Mouse (Mus musculus): Measurements from ENCODE around the gene Mgat1. TPM values are rescaled to one million over a fixed set of nuclear protein-coding genes. Genes with fewer than 3 reads are reported as not detected.

Gene Mgat1
- polyA plus RNA-seq, 2 experiments = 64.7 to 83.7 TPM

DNA sequence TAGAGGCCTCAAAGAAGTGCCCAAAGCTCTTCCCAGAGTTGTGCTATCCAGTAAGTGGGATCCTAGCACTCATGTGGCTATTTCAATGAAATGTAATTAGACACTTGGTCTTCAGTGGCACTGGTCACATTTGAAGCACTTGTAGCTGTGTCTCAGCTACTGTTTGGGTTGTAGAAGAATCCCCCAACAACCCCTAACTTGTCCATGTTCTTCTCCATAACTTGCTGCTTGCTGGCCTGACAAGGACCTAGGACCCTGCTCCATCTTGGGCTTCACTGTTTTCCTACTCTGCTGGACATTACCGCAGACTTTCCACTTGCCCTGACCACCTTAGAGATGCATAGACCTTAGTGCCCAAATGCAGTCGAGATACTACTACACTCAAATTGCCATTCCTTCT, 41.9 kb upstream of the Mgat1 start:
- H3K9me3 ChIP-seq (ENCODE audit: control insufficient read depth, low read length) = no peaks in the 10 kb centered on the region
- no peak for DNase-seq (ENCODE audit: low spot score)
- no peak for ATAC-seq (ENCODE audit: low FRiP score, low read depth)
- TF ChIP-seq POLR2A (IDR thresholded peaks at IDR 0.05; ENCODE audit: borderline replicate concordance, extremely low read depth, insufficient read depth, insufficient read length) = no peak
- peak overlapping the region; percentile 80 for H3K4me2 ChIP-seq (replicated peaks; ENCODE audit: low read depth, low read length, severe bottlenecking)
- H3K36me3 ChIP-seq (ENCODE audit: control insufficient read depth, insufficient read depth, low read length) = peaks cover 9% of the 10 kb centered on the region
- peak overlapping the region; percentile 99; the same call in 1 of the 2 replicates for H3K27ac ChIP-seq (replicated peaks; ENCODE audit: low read depth, low read length)
- H3K9ac ChIP-seq (ENCODE audit: low read depth, low read length, severe bottlenecking) = peak overlapping the region; percentile 99
- WGBS = 45% methylated on average over 2 of the region's 2 CpGs
- H3K27me3 ChIP-seq (ENCODE audit: control insufficient read depth, insufficient read depth, low read length) = no peaks in the 10 kb centered on the region
- peak overlapping the region; percentile 83 for H3K4me3 ChIP-seq (replicated peaks; ENCODE audit: low read length)
- peaks cover 4% of the 10 kb centered on the region for H3K4me1 ChIP-seq (ENCODE audit: control insufficient read depth, insufficient read depth, low read length)

GRCm38 (mm10) chr11:49202523-49203061, 41.4 kb upstream of the Mgat1 start:
- H3K4me1 ChIP-seq (ENCODE audit: control insufficient read depth, insufficient read depth, low read length) = peaks cover 4% of the 10 kb centered on the region
- H3K27ac ChIP-seq (replicated peaks; ENCODE audit: low read depth, low read length) = peak overlapping the region; percentile 99
- no peaks in the 10 kb centered on the region for H3K9me3 ChIP-seq (ENCODE audit: control insufficient read depth, low read length)
- no peaks in the 10 kb centered on the region for H3K27me3 ChIP-seq (ENCODE audit: control insufficient read depth, insufficient read depth, low read length)
- H3K4me2 ChIP-seq (replicated peaks; ENCODE audit: low read depth, low read length, severe bottlenecking) = peak overlapping the region; percentile 80
- H3K36me3 ChIP-seq (ENCODE audit: control insufficient read depth, insufficient read depth, low read length) = peaks cover 14% of the 10 kb centered on the region
- under 1% methylated on average over 10 of the region's 10 CpGs for WGBS
- DNase-seq (ENCODE audit: low spot score) (peak; percentile 21), ATAC-seq (ENCODE audit: low FRiP score, low read depth) (peak; percentile 12; the same call in 1 of the 2 replicates)
- H3K9ac ChIP-seq (ENCODE audit: low read depth, low read length, severe bottlenecking) = peak overlapping the region; percentile 99
- TF ChIP-seq POLR2A (IDR thresholded peaks at IDR 0.05; ENCODE audit: borderline replicate concordance, extremely low read depth, insufficient read depth, insufficient read length) = no peak
- H3K4me3 ChIP-seq (replicated peaks; ENCODE audit: low read length) = peak overlapping the region; percentile 83

GRCm38 (mm10) chr11:49203129-49203768, 40.7 kb upstream of the Mgat1 start, which contains the start of gene Zfp62:
Gene Zfp62 (plus strand): TSS chr11:49203292.
- WGBS = under 1% methylated on average over 26 of the region's 47 CpGs
- Histone ChIP-seq H3K27me3 (ENCODE audit: control insufficient read depth, insufficient read depth, low read length) (no peaks in the 10 kb centered on the region), H3K9ac (ENCODE audit: low read depth, low read length, severe bottlenecking) (peak within 1 kb of the TSS; percentile 99), H3K4me3 (replicated peaks; ENCODE audit: low read length) (peak within 1 kb of the TSS; percentile 83), H3K27ac (replicated peaks; ENCODE audit: low read depth, low read length) (peak within 1 kb of the TSS; percentile 99), H3K4me1 (ENCODE audit: control insufficient read depth, insufficient read depth, low read length) (peaks cover 4% of the 10 kb centered on the region), H3K36me3 (ENCODE audit: control insufficient read depth, insufficient read depth, low read length) (peaks cover 14% of the 10 kb centered on the region), H3K4me2 (replicated peaks; ENCODE audit: low read depth, low read length, severe bottlenecking) (peak within 1 kb of the TSS; percentile 80), H3K9me3 (ENCODE audit: control insufficient read depth, low read length) (no peaks in the 10 kb centered on the region)
- peak; percentile 93 for DNase-seq (ENCODE audit: low spot score)
- ATAC-seq (ENCODE audit: low FRiP score, low read depth) = peak; percentile 92
- TF ChIP-seq POLR2A (IDR thresholded peaks at IDR 0.05; ENCODE audit: borderline replicate concordance, extremely low read depth, insufficient read depth, insufficient read length) = peak; percentile 75; the same call in 1 of the 2 replicates

GRCm38 (mm10) chr11:49203771-49204497, 40.1 kb upstream of the Mgat1 start:
- ATAC-seq (ENCODE audit: low FRiP score, low read depth) (peak; percentile 69), DNase-seq (ENCODE audit: low spot score) (peak; percentile 27)
- WGBS = 2% methylated on average over 24 of the region's 24 CpGs
- H3K4me2 ChIP-seq (replicated peaks; ENCODE audit: low read depth, low read length, severe bottlenecking) = peak overlapping the region; percentile 80
- peak overlapping the region; percentile 83 for H3K4me3 ChIP-seq (replicated peaks; ENCODE audit: low read length)
- H3K9me3 ChIP-seq (ENCODE audit: control insufficient read depth, low read length) = no peaks in the 10 kb centered on the region
- peak overlapping the region; percentile 99 for H3K9ac ChIP-seq (ENCODE audit: low read depth, low read length, severe bottlenecking)
- H3K4me1 ChIP-seq (ENCODE audit: control insufficient read depth, insufficient read depth, low read length) = peaks cover 4% of the 10 kb centered on the region
- peaks cover 14% of the 10 kb centered on the region for H3K36me3 ChIP-seq (ENCODE audit: control insufficient read depth, insufficient read depth, low read length)
- H3K27me3 ChIP-seq (ENCODE audit: control insufficient read depth, insufficient read depth, low read length) = no peaks in the 10 kb centered on the region
- peak; percentile 13; the same call in 1 of the 2 replicates for TF ChIP-seq POLR2A (IDR thresholded peaks at IDR 0.05; ENCODE audit: borderline replicate concordance, extremely low read depth, insufficient read depth, insufficient read length)
- peak overlapping the region; percentile 99 for H3K27ac ChIP-seq (replicated peaks; ENCODE audit: low read depth, low read length)

GRCm38 (mm10) chr11:49205080-49205590, 38.9 kb upstream of the Mgat1 start:
- Histone ChIP-seq H3K4me3 (replicated peaks; ENCODE audit: low read length) (no peak overlapping the region), H3K4me2 (replicated peaks; ENCODE audit: low read depth, low read length, severe bottlenecking) (peak overlapping the region; percentile 80; the same call in 1 of the 2 replicates), H3K9ac (ENCODE audit: low read depth, low read length, severe bottlenecking) (no peak overlapping the region), H3K27me3 (ENCODE audit: control insufficient read depth, insufficient read depth, low read length) (no peaks in the 10 kb centered on the region), H3K36me3 (ENCODE audit: control insufficient read depth, insufficient read depth, low read length) (peaks cover 14% of the 10 kb centered on the region), H3K27ac (replicated peaks; ENCODE audit: low read depth, low read length) (no peak overlapping the region), H3K9me3 (ENCODE audit: control insufficient read depth, low read length) (no peaks in the 10 kb centered on the region), H3K4me1 (ENCODE audit: control insufficient read depth, insufficient read depth, low read length) (peaks cover 4% of the 10 kb centered on the region)
- no peak for TF ChIP-seq POLR2A (IDR thresholded peaks at IDR 0.05; ENCODE audit: borderline replicate concordance, extremely low read depth, insufficient read depth, insufficient read length)
- ATAC-seq (ENCODE audit: low FRiP score, low read depth) (no peak), DNase-seq (ENCODE audit: low spot score) (no peak)
- WGBS = 85% methylated on average over 6 of the region's 6 CpGs
